Mouse (Mus musculus) adrenal gland, postnatal 0 days (tissue): ENCODE results near the gene Usp20. TPM values are rescaled to one million over a fixed set of nuclear protein-coding genes. Genes with fewer than 3 reads are reported as not detected.

Source experiments
- polyA plus RNA-seq: library from polyadenylated mRNA; unstranded; fragments of >200 nt; fragmentation: Nextera tagmentation; extraction: Ambion mirVana; gene quantifications from 2 replicates; pipeline ENCODE4 v1.2.1, GENCODE M21; 2015

Gene Usp20
- polyA plus RNA-seq = 12.7 and 14.6 TPM in 2 replicates

DNA sequence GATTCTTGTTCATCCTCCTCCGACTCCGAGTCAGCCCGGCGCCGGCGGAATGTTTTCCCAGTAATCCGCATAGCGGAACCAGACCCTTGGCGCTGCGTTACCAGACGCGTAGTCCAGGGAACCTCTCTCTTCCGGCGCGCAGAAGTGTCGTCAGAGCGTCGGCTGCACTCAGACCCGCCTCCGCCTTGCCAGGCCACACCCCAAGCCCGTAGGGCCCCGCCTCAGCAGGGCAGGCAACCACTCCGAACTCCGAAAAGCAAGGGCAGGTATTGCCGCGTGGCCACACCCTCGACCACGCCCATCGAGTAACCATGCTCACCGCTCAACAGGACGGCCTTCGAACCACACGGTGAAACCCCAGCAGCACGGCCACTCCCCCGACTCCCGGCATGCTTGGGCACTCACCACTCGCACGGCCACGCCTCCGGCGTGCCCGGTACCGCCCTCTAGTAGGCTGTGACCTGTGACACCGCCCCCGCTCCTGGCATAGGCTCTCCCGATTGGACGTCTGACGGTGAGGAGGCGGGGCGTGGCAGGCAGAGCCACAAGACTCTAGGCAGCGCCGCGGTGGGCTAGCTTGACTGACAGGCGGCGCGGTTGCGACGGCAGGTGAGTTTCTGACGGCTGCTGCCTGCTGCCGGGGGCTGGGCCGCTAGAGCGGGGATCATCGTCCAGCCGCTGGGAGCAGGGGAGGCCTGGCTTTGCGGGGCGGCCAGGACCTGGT is at the start of gene Usp20, which contains the start of gene BC005624:
Gene Usp20 (plus strand): TSS at position 490 of the 724 bp plus-strand sequence.
Gene BC005624 (minus strand): TSS at position 412 of the 724 bp plus-strand sequence.

DNA sequence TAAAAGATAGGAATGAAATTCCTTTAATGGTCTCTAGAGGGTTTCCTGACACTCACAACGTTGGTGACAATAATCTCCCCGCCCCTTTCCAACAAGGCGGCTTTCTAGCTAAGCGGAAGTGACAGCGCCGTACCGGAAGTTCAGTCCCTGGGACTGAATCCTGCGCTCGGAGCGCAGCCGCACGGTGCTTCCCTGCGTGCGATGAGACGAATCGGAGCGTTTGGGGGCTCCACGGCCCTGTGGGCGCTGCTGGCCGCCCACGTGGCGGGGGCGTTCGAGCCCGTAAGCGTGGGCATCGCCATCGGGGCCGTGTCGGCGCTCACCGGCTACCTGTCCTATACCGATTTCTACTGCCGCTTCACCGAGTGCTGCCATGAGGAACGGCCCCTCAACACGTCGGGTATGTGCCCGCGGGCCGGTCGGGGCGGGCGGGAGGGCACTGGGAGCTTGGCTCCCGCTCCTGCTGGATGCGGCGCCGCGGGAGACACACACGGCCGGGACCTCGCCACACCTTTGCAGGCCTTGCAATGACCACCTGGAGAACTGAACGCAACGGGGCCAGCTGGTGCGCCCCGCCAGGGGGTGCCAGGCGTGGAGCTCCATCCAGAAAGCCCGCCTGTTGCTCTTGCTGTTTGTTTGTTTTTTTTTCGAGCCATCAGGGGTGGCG is 29.1 kb upstream of the Usp20 start, which contains the start of gene Tor1b:
Gene Tor1b (plus strand): TSS at position 136 of the 667 bp plus-strand sequence.

DNA sequence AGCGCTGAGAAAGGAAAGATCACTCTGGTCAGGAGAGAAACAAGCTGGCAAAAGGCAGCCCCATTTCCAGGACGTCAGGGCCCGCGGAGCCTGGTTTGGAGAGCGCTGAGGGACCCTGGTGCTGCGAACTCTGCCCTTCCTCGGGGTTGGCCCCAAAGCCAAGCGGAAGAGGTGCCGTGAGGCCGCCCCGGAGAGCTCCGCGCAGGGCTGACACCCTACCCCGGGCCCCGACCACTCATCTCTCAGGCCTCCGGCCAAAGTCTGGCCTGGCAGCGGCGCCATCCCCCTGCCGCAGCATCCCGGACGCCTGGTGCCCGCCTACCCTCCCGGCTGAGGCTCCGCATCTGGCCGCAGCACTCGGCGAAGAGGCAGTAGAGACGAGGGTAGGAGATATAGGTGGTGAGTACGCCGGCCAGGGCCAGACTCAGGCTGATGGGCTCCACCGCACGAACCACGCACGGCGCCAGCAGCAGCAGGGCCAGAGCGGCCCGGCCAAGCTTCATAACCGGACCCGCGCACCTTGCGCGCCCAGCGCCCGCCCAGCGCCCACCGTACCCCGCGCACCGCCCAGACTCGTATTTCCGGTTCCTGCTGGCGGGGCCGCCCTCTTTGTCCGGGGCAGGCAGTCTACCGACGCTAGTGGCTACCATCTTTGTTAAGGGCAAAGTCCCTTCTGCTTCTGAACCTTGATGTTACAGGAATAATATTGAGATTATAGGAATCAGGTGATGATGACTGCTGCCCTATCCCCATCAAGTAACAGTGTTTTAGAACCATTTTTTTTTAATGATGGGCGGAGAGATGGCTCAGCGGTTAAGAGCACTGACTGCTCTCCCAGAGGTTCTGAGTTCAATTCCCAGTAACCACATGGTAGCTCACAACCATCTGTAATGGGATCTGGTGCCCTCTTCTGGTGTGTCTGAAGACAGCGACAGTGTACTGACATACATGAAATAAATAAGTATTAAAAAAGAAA is 14.4 kb upstream of the Usp20 start, which contains the start of gene Tor1a:
Gene Tor1a (minus strand): TSS at position 582 of the 976 bp plus-strand sequence.

Other genes with a start within 250 kb of the Usp20 start
- 0.43 and 0.65 TPM in 2 replicates for gene 1700001O22Rik, start 178.6 kb upstream of the Usp20 start, polyA plus RNA-seq
- 81.4 and 91.3 TPM in 2 replicates for gene Ntmt1, start 174.5 kb upstream of the Usp20 start, polyA plus RNA-seq
- 26.4 and 30.8 TPM in 2 replicates for gene Asb6, start 151.9 kb upstream of the Usp20 start, polyA plus RNA-seq
- 5.7 and 11.8 TPM in 2 replicates for gene Prrx2, start 147.3 kb upstream of the Usp20 start, polyA plus RNA-seq
- gene Ptges, start 52.4 kb upstream of the Usp20 start, polyA plus RNA-seq = 6.7 and 8.8 TPM in 2 replicates
- 26.7 and 37.6 TPM in 2 replicates for gene Tor1b, start 29.3 kb upstream of the Usp20 start, polyA plus RNA-seq
- gene Tor1a, start 14.3 kb upstream of the Usp20 start, polyA plus RNA-seq = 74.8 and 75.9 TPM in 2 replicates
- gene BC005624, start 78 bp upstream of the Usp20 start, polyA plus RNA-seq = 44.0 and 63.8 TPM in 2 replicates
- gene Fnbp1, start 159.7 kb downstream of the Usp20 start, polyA plus RNA-seq = 11.9 and 12.7 TPM in 2 replicates
- gene Gpr107, start 170.0 kb downstream of the Usp20 start, polyA plus RNA-seq = 18.5 and 41.7 TPM in 2 replicates